Mouse (Mus musculus): Measurements from ENCODE around the gene Ube2c. TPM values are rescaled to one million over a fixed set of nuclear protein-coding genes. Genes with fewer than 3 reads are reported as not detected.
A peak's percentile ranks its signal among the peaks of the same experiment; 100 is the strongest.

Gene Ube2c
- 8.5 and 11.8 TPM in 2 replicates for polyA plus RNA-seq (2012; rRNA removed)

DNA sequence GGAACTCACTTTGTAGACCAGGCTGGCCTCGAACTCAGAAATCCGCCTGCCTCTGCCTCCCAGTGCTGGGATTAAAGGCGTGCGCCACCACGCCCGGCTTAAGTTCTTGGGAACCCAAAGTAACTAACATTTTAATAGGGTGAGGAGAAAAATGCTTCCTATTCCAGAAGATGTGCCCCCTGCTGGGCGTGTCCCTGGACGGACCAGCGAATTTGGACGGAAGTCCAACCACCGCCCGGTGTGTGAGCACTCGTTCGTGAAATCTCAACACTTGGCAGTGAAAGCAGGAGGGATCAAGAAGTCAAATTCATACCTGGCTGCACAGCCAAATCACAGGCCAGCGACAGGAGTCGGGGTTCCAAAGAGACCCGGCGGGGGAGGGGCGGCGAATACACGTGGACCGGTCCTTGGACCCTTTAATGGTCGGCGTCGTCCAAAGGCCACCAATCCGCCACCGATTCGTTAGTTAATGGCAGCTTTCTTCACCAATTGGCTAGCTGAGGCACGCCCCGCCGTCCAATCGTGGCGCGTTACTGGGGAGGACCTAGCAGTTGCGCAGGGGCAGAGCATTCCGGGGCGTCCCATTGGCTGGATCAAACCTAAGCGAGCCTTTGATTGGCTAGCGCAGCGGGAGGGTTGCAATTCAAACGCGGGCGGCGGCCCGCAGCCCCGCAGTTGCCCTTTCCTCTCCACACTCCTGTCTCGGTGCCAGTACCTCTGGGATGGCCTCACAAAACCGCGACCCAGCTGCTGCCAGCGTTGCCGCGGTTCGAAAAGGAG, at the start of gene Ube2c:
TSS of gene Ube2c (plus strand) at position 641 of the 780 bp plus-strand sequence.
- peak; percentile 82 for DNase-seq (ENCODE audit: low read depth)

DNA sequence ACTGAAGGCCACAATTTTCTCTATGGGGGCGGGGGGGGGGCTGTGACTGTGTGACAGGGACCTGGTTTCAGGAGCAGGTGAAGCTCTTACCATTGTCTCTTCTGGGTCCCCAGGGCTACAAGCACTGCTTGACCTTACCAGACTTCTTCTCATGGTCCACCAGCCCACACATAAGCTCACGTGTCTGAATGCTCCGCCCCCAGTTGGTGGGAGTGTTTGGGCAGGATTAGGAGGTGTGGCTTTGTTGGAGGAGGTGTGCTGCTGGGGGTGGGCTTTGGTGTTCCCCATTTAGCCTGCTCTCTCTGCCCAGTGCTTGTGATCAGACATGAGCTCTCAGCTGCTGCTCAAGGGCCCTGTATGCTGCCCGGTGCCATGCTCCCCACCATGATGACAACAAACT, 46.4 kb upstream of the Ube2c start:
- no peak for DNase-seq (ENCODE audit: low read depth)

DNA sequence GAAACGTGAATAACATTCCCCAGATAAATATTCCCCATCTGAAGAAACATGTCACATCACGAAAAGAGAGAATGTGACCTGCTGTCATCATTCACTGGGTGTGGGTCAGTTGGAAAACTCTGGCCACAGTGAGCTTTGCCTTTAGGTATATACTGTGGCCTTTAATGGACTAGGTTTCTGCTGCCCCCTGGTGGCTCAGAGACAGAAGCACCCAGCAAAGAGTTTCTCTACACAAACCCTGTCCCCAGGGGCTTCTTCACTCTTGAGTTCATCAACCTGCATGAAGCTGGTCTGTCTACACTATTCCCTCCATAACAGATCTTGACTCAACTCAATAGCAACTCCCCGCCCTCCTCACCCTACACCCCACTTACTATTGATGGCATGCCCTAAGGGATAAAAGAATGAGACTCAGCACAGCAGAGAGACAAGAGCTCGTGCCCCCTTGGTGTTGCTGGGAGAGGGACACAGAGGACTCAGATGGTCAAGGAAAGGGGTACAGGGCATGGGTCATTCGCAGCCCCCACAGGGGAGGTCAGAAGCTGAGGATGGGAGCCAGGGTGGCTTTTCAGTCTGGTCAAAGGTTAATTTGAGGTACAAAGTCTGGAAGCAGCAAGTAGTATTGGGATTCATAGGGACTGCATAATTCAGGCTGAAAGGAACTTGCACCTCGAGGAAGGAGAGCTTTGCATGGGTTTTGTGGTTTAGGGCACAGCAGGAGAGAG, 43.6 kb upstream of the Ube2c start:
- DNase-seq (ENCODE audit: low read depth) = no peak

DNA sequence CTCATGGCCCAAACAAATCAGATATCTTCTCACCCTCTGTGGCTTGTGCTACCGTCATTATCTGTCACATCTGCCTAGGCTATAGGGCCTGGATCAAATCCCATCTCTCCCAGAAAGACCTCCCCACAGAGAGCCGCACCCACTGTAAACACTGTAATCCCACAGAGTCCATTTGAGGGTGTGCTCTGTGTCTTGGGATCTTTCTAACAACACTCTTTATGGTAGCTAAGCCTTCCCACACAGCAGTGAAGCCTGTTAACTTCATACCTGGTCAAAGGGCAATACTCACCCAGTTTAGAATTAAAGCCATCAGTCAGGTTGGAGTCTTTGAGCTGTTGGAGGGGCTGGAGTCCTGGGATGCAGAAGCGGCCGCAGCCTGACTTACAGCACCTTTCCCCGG, 38.0 kb upstream of the Ube2c start:
- no peak for DNase-seq (ENCODE audit: low read depth)

DNA sequence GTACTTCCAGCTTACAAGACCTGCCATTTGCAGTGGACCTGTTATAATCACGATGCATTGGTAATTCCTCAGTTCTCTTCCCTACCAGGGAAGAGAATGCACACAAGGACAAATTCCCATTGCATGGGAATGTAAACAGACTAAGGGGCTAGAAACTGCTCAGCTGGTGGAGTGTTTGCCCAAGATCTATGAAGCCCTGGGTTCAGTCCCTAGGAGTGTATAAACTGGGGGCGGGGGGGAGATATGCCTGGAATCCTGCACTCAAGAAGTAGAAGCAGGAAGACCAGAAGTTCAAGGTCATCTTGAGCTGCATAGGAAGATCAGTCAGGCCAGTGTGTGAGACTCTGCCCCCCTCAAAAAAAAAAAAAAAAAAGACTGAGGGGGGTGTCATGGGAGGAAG, 36.4 kb upstream of the Ube2c start:
- no peak for DNase-seq (ENCODE audit: low read depth)

DNA sequence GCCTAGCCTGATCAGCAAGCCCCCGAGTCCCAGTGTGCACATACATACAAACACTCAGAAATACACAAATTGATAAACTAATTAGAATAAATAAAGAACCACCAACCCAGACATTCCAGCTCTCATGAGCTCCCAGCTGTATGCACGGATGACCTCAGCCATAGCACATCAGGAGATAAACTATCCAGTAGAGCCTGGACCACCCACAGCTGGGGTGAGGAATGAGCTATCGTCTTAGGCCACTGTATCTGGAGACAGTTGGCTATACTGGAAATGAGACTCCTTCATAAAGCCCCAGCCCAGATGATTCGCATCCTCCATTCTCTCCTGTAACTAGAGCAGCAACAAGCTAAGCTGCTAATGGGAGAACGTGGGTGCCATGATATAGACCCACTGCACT, 34.9 kb upstream of the Ube2c start:
- no peak for DNase-seq (ENCODE audit: low read depth)

DNA sequence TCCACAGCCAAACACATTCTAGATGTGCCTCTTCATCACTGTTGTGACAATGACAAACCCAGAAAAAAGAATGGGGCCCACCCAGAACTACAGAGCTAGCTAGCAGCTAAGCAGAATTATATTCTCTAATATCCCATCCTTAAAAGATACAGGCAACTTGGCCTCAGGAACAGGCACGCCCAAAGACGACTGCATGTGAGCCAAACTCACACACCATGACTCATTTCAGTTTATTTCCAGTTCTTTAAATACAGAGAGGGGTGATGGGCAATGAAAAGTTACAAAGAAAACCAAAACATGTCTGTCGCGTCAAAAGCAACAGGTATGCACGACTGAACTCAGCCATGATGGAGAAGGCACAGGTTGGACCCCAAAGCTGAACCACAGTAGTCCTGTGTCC, 34.3 kb upstream of the Ube2c start:
- DNase-seq (ENCODE audit: low read depth) = no peak

DNA sequence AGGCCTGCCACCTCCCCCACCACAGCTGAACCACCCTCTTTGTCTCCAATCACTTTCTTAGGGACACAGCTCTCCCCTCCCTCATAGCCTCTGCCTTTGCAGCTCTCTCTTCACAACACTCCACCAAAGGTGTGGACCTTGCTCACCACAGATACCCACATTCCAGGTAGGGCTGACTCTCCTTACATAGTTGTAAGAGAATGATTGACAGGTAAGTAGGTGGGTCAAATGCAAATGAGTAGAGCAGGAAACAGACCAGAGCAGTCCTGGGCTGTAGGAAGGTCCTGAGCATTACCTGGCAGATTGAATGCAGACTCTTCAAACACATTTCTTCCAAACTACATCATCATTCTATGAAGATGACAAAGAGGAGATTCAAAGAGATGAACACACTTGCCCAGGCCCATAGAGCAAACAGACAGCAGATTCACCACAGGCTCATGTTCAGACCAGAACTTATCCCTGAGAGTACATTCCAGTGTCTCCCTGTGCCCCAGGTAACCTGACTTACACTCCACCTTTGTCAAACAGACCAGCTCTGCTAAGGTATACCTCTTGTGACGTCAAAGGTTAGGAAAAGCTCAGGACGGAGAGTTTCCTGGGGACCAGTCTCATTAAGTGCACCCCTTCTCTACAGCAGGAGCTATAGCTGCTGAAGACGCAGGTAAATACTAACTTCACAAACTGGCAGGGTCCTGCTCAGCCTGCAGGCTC, 32.2 kb upstream of the Ube2c start:
- DNase-seq (ENCODE audit: low read depth) = no peak

DNA sequence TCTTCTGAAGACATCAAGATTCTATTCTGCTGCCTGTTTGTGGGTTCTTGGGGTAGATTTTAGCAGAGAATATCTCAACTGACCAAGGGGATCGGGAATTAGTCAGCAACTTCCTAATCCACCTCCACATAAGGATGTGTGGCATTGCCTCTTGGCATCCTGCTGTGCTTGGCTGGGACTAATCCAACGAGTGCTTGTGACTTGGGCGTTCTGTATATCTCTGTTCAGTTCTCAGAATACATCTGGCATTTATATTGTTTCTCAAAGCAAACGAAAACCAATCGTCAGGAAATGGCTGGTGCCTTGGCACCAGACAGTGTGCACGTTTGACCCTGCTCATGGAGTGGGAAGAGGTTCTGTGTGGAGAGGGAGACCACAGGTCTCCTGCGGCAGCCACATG, 29.8 kb upstream of the Ube2c start:
- no peak for DNase-seq (ENCODE audit: low read depth)

DNA sequence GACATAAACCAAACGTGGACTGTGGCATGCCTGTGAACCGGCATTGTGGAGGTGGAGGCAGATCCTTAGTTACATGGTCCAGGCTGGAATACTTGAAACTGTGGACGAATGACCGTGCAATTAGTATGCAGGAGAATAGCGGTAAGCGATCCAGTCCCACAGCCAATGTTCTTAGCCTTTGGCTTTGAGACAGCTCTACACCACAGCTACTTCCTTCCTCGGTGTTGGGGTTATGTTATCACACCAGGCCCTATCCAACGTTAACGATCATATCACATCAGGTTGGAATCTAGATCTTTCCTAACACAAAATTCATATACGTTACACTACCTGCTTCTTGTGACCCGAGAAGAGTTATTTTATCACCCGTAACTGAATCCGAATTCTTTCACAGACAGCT, 24.7 kb upstream of the Ube2c start:
- DNase-seq (ENCODE audit: low read depth) = no peak

DNA sequence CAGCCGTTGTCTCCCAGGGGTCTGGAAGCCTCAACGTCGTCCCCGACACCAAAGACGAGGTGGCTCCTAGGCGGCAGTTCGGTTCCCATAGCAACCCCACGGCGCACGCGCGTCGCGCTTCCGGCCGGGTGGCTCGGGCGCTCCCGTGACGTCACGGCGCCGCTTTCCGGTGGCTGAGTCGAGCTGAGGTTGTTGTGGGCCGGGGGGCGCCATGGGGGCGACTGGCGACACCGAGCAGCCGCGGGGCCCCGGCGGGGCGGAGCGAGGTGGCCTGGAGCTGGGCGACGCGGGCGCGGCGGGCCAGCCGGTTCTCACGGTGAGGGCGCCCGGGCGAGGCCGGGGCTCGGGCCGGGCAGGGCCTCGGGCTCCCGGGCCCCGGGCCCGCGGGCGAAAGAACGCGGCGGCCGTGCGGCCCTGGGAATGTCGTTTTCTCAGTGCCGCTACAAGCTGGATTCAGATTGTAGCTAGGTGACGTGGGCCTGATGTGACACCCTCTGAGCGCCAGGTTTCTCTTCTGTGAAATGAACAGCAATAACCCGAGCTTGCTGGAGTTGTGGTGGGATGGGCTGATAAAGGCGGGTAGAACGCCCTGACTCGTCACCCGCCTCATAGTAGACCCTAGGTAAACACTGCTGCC, 23.7 kb upstream of the Ube2c start, which contains the start of the genes Wfdc3 and Dnttip1:
TSS of gene Wfdc3 (minus strand) at position 89 of the 637 bp plus-strand sequence.
TSS of gene Dnttip1 (plus strand) at position 141 of the 637 bp plus-strand sequence.
- DNase-seq (ENCODE audit: low read depth) = no peak

DNA sequence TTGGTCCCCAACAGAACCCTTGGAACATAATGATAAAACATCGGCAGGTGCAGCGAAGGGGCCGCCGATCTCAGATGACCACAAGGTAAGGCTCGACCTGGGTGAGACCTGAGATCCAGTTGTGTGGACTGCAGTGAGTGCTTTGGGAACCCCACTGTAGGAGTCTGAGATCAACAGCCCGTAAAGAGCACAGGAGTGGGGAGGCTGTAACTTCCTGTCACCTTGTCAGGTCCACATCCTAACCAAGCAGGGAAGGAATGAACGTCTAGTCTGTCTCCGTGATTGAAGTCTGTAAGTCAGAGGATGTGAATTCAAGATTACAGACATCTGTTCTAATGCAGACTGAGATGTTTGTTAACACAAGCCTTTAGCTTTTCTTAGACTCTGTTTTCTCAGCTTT, 23.0 kb upstream of the Ube2c start:
- no peak for DNase-seq (ENCODE audit: low read depth)

DNA sequence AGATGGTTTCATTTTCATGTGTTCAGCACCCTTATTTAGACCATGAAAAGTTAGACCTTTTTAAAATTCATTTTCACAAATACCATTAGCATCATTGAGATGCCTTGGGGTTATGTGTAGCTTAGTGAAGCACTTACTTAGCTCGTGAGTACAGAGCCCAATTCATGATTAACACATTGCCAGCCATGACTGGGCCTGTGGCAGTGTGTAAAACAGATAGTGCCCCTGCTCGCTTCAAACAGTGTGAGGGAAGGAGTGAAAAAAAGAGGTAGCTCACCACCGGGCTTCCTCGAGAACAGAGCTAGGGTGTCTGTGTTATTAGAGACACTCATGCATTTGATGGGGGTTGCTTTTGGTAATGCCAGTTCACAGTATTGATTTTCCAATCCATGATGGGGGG, 21.5 kb upstream of the Ube2c start:
- DNase-seq (ENCODE audit: low read depth) = no peak

DNA sequence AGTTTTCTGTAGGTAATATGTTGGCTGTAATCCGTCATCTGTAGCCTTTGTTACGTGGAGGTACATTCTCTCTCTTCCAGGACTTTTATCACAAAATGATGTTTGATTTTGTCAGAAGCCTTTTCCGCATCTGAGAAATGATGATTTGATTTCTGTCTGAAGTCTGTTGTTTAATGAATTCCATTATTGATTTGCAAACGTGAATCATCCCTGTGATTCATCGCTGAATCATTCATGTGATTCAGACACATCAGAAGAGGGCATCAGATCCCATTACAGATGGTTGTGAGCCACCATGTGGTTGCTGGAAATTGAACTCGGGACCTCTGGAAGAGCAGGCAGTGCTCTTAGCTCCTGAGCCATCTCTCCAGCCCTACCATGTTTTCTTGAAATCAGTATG, 20.7 kb upstream of the Ube2c start:
- DNase-seq (ENCODE audit: low read depth) = no peak

DNA sequence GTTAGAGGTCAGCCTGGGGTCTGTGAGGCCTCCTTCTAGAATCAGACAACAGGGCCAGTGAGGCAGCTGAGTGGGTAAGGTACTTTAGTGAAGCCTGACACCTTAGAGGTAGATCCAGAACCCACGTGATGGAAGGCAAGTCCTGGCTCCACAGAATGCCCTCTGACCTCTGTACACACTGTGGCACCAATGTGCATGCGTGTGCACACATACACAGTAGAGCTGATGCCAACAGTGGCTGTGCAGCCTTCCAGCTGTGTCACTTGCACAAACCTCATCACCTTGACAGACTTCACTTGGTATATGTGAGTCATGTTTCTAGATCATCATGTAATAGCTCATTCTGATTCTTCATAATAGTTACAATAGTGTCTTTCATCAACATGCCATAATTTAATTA, 17.2 kb upstream of the Ube2c start:
- no peak for DNase-seq (ENCODE audit: low read depth)

DNA sequence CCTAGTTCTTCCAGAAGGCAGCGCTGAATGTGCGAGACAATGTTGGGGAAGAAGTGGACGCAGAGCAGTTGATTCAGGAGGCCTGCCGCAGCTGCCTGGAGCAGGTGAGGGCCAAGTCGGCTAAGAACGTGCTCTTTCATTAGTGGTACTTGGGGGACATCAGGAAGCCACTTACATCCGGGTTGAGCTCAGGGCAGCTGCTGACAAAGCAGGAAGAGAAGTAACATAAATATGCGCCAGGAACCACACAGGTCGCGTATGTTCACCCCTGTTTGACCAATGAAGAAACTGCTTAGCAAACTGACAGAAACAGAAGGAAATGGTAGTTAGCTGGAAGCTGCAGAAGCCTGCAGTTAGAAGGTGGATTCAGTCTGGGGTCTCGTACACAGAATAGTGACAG, 15.6 kb upstream of the Ube2c start:
- no peak for DNase-seq (ENCODE audit: low read depth)

DNA sequence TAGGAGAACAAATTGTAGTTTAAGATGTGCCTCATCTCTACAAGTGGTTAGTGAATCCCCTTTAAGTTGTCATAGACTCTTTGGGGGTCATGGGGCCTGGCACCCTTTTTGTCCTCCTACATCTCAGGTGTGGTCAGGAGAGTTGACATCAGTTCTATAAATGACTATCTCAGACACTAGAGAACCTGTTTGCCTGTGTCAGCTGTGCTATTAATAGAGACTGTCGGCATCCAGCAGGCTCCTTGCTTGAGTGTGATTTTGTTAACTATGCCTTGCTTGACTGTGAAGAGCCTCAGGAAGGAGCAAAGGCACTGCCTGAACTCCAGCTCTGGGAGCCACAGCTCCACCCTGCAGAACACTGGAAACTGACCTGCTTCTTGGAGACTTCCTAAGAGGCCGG, 14.9 kb upstream of the Ube2c start:
- no peak for DNase-seq (ENCODE audit: low read depth)

DNA sequence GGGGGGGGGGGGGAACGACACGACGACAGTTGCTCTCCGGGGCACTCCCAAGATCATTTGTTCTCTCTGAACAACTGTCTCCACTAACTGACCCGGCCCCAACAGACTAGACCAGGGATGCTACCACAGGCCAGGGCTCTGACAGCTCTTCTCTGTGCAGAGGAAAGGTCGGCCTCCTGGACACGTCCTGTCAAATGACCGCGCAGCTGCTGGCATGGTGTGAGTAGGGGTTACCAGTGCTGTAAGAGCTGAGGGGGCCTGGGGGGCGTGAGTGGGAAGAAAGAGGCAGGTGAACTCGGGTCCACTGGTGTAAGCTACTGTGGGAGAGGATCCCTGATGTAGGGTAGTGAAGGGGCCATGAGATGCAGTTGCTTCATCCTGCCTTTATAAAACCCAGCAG, 11.9 kb upstream of the Ube2c start:
- no peak for DNase-seq (ENCODE audit: low read depth)

DNA sequence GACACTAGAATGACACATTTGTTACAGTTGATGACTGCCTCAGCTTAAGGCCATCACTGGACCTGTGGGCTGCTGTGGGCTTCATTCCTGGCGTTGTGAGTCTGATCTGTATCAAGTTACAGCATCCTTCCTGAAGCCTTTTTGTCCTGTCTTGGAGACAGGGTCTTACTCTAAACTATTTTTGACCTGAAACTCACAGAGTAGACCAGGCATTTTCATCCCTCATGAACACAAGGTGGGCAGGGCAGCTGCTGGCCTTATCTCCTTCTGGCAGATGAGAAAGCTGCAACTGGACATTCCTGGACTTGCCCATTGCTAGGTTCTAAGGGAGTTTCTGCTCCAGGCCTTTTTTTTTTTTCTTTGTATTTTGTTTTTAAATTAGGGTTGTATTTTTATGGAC, 11.0 kb upstream of the Ube2c start:
- DNase-seq (ENCODE audit: low read depth) = no peak

DNA sequence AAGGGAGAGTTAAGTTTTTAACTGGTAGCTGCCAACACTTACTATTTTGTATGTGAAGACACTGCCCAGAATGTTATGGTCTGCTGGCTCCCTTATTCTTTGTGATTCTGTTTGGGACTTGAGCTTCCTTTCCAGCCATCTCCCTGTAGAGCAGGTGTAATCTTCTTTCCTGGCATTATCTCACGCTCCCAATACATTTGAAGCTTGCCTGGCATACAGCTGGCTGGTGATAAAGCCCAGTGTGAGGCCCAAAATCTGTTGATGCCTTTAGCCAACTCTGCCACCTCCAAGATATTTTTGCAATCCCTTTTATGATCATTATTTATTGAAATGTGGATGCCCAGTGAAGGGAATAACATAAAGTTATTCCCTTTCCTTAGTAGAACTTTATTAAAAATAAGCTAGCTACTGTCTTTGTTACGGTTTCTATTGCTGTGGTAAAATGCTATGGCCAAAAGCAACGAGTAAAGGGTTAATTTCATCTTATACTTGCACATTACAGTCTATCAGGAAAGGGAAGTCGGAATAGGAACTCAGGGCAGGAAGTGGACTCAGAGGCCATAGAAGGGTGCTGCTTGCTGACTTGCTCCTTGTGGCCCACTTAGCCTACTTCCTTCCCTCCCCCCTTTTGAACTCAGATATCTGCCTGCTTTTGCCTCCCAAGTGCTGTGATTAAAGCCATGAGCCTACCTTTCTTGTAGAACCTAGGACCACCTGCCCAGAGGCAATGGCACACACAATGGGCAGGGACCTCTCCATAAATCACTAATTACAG, 9.5 kb upstream of the Ube2c start:
- DNase-seq (ENCODE audit: low read depth) = no peak

DNA sequence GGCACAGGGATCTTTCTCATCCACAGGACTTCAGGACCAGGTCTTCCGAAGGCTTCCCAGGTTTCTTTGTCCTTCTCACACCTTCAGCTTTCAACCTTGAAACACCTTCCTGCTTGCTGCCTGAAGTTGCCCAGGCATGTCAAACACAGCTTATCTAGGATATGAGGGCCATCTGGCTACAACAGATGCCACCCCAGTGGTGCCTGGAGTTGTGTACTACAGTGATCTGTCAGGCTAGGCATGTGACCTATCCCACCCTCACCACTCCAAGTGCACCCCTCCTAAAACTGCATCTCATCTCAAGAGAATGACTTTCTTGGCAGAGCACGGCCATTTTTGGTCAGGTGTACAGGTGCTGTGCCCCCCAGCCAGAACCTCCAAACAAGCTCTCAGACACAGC, 8.2 kb upstream of the Ube2c start:
- DNase-seq (ENCODE audit: low read depth) = no peak

Measured in gonadal fat pad, adult 2 months (tissue).